Comparison of ENCODE assay signal across 8 mouse cellular contexts in genomic region chr11:64978720-64979488, GRCm38 (mm10). TPM values are rescaled to one million over a fixed set of nuclear protein-coding genes. Genes with fewer than 3 reads are reported as not detected.
A peak's percentile ranks its signal among the peaks of the same experiment; 100 is the strongest.
DNase-seq lines count a peak whose midpoint lies in the region; ATAC-seq lines count a peak whose summit lies in the region.

Elac2 (plus strand) TSS chr11:64979038.

- peak; percentile 99 to 100 for ATAC-seq in hematopoietic stem cell, adult 5-6 weeks (replicated peaks in 1 of 2; ENCODE audit: insufficient read depth in 1 of 2, low FRiP score in 2 of 2, low TSS enrichment in 1 of 2, low read depth in 1 of 2, poor library complexity in 2 of 2, severe bottlenecking in 2 of 2)
- peak; percentile 100 for ATAC-seq in lung, embryonic 16.5 days (ENCODE audit: low read depth)

- H3K27ac ChIP-seq in lung, embryonic 16.5 days (ENCODE audit: low read length), result no peak within 1 kb of the TSS

- peak; percentile 96 for DNase-seq in MEL-GATA-1-ER (ENCODE audit: extremely low read depth, low read depth)
- peak; percentile 98 for DNase-seq in cerebellum, adult 8-10 months
- peak; percentile 99 for DNase-seq in forelimb bud, embryonic 11.5 days (ENCODE audit: low read depth, low spot score)
- DNase-seq in layer of hippocampus, adult 9-10 months (ENCODE audit: low spot score), result peak; percentile 99
- DNase-seq in ovary, postnatal 10 days (ENCODE audit: low spot score), result peak; percentile 91
- DNase-seq in thymus, postnatal 10 days (ENCODE audit: low spot score in 2 of 2), result peak; percentile 95 to 96

- H3K9ac ChIP-seq in lung, embryonic 16.5 days (ENCODE audit: low read length), result peak within 1 kb of the TSS; percentile 86

- H3K4me2 ChIP-seq in lung, embryonic 16.5 days (ENCODE audit: low read depth, low read length), result peak within 1 kb of the TSS; percentile 89

- peaks cover 9% of the 10 kb centered on the region for H3K4me1 ChIP-seq in lung, embryonic 16.5 days (replicated peaks; ENCODE audit: control insufficient read depth, insufficient read depth, low read length)

- no peaks in the 10 kb centered on the region for H3K9me3 ChIP-seq in lung, embryonic 16.5 days (ENCODE audit: control insufficient read depth, low read length)

- peaks cover 6% of the 10 kb centered on the region; the same call in 1 of the 2 replicates for H3K36me3 ChIP-seq in lung, embryonic 16.5 days (ENCODE audit: control insufficient read depth, insufficient read depth, low read length)

- 1% methylated on average over 55 of the region's 65 CpGs for WGBS in lung, embryonic 16.5 days

- H3K4me3 ChIP-seq in lung, embryonic 16.5 days (ENCODE audit: low read length), result peak within 1 kb of the TSS; percentile 92

- no peaks in the 10 kb centered on the region for H3K27me3 ChIP-seq in lung, embryonic 16.5 days (ENCODE audit: control insufficient read depth, insufficient read depth, low read depth, low read length)

RNA-seq across cellular contexts. Expression of gene Elac2, which starts in this region (rescaled TPM):
- total RNA-seq in hematopoietic stem cell, adult 5-6 weeks (2017), result 30.5 and 31.8 TPM in 2 replicates
- polyA plus RNA-seq in lung, embryonic 16.5 days (2015; fragmentation: Nextera tagmentation; extraction: Ambion mirVana), result 21.1 and 21.9 TPM in 2 replicates
